Mouse (Mus musculus): Measurements from ENCODE around the gene Mad1l1. TPM values are rescaled to one million over a fixed set of nuclear protein-coding genes. Genes with fewer than 3 reads are reported as not detected.

The Mad1l1 gene
- polyA plus RNA-seq, 1 experiment from 2014 or later: 33.8 TPM

DNA sequence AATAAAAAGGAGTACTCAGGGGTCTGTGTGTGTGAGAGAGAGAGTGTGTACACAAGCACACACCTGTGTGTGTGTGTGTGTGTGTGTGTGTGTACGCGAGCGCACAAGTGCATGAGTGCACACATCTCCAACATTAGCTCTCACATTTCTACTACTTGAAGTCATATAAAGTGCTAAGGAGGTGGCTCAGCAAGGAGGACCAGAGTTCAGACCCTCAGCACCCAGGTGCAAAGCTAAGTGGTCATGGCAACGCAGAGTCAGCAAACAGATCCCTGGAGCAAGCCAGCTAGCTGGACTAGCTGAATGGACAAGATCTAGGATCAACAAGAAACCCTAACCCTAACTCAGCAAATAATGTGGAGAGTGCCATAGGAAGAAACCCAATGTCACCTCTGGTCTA is 139.0 kb downstream of the Mad1l1 start:
- WGBS: 96% methylated on average over 4 of the region's 4 CpGs
- Histone ChIP-seq H3K4me2 (replicated peaks) (no peak overlapping the region), H3K4me3 (no peak overlapping the region), H3K27ac (replicated peaks) (no peak overlapping the region), H3K9me3 (no peaks in the 10 kb centered on the region), H3K4me1 (peaks cover 6% of the 10 kb centered on the region; the same call in 1 of the 2 replicates), H3K36me3 (no peaks in the 10 kb centered on the region), H3K9ac (replicated peaks) (no peak overlapping the region), H3K27me3 (no peaks in the 10 kb centered on the region)
- ATAC-seq (replicated peaks): no peak

- no peaks in the 10 kb centered on the region for H3K27me3 ChIP-seq
- WGBS: 96% methylated on average over 5 of the region's 5 CpGs
- no peak for ATAC-seq (replicated peaks)
Observed at GRCm38 (mm10) chr5:140180016-140180415, 141.3 kb downstream of the Mad1l1 start.

GRCm38 (mm10) chr5:140178058-140178690 is 143.2 kb downstream of the Mad1l1 start:
- no peak overlapping the region for H3K4me2 ChIP-seq (replicated peaks)
- no peaks in the 10 kb centered on the region for H3K27me3 ChIP-seq
- H3K27ac ChIP-seq (replicated peaks): 0 out of 2 replicates have a peak overlapping the region, but pooled peaks have one; percentile 17
- ATAC-seq (replicated peaks): no peak
- H3K4me1 ChIP-seq: peaks cover 19% of the 10 kb centered on the region
- no peak overlapping the region for H3K9ac ChIP-seq (replicated peaks)
- 41% methylated on average over 10 of the region's 10 CpGs for WGBS
- no peak overlapping the region for H3K4me3 ChIP-seq
- H3K9me3 ChIP-seq: no peaks in the 10 kb centered on the region
- H3K36me3 ChIP-seq: no peaks in the 10 kb centered on the region

More at GRCm38 (mm10) chr5:140180016-140180415, 141.3 kb downstream of the Mad1l1 start:
- no peaks in the 10 kb centered on the region for H3K36me3 ChIP-seq
- H3K27ac ChIP-seq (replicated peaks): no peak overlapping the region
- H3K9ac ChIP-seq (replicated peaks): no peak overlapping the region
- no peaks in the 10 kb centered on the region for H3K9me3 ChIP-seq
- peaks cover 6% of the 10 kb centered on the region; the same call in 1 of the 2 replicates for H3K4me1 ChIP-seq
- no peak overlapping the region for H3K4me2 ChIP-seq (replicated peaks)
- H3K4me3 ChIP-seq: no peak overlapping the region

DNA sequence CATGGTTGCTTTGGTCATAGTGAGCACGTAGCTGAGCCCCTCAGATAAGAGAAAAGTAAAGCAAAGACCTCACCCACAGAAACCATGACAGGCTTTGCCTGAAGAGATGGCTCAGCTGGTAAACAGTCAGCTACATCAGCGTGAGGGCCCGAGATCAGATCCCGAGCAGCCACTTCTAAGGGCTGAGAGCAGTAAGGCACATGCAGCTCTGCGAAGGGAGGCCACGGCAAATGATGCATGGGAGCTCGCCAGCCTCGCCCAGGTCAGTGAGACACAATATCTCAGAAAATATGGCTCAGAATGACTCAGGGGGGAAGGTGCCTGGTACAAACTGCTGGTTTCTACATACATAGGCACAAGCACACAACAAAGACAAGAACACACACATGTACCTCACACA is 143.8 kb downstream of the Mad1l1 start:
- Histone ChIP-seq H3K27ac (replicated peaks) (no peak overlapping the region), H3K36me3 (no peaks in the 10 kb centered on the region), H3K4me3 (no peak overlapping the region), H3K4me2 (replicated peaks) (no peak overlapping the region), H3K9me3 (no peaks in the 10 kb centered on the region), H3K27me3 (no peaks in the 10 kb centered on the region), H3K9ac (replicated peaks) (no peak overlapping the region), H3K4me1 (peaks cover 19% of the 10 kb centered on the region)
- 82% methylated on average over 8 of the region's 8 CpGs for WGBS
- ATAC-seq (replicated peaks): no peak

GRCm38 (mm10) chr5:140176370-140176769 is 145.0 kb downstream of the Mad1l1 start:
- Histone ChIP-seq H3K4me1 (peaks cover 19% of the 10 kb centered on the region), H3K9ac (replicated peaks) (no peak overlapping the region), H3K9me3 (no peaks in the 10 kb centered on the region), H3K4me2 (replicated peaks) (no peak overlapping the region), H3K36me3 (no peaks in the 10 kb centered on the region), H3K27ac (replicated peaks) (no peak overlapping the region), H3K4me3 (no peak overlapping the region), H3K27me3 (no peaks in the 10 kb centered on the region)
- no peak for ATAC-seq (replicated peaks)
- WGBS: 71% methylated on average over 3 of the region's 3 CpGs

DNA sequence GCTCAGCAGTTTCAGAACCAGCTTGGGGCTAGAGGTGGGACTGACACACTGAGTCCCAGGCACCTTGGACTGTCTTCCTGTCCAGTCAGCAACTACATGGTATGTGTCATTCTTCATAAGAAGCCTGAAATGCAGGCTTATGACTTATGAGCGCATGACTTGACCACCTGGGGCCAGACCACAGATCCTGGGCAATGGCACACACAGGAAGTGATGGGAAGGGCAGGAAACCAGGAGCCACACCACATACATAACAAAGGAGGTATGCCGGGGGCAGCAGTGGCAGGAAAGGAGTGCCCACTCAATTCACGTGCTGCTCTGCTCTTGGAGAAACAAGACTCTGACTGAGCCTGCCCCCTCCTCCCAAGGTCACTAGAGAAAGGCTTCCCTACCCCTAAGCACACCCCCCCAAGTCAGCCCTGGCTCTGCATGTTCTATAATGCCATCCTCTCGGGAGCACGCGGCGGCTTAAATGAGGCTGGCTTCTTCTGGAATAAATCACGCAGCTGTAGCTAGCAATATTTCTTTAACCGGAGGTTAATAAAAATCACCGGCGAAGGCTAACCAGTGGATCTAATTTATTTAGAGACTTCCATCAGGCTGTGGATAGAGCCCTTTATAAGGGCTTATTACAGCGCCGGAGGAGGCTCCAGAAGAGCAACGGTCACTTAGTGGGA is 146.4 kb downstream of the Mad1l1 start:
- no peak for ATAC-seq (replicated peaks)
- no peak overlapping the region for H3K4me2 ChIP-seq (replicated peaks)
- H3K4me3 ChIP-seq: no peak overlapping the region
- WGBS: 78% methylated on average over 14 of the region's 14 CpGs
- peaks cover 19% of the 10 kb centered on the region for H3K4me1 ChIP-seq
- H3K27ac ChIP-seq (replicated peaks): no peak overlapping the region
- H3K27me3 ChIP-seq: no peaks in the 10 kb centered on the region
- H3K9ac ChIP-seq (replicated peaks): no peak overlapping the region
- H3K9me3 ChIP-seq: no peaks in the 10 kb centered on the region
- no peaks in the 10 kb centered on the region for H3K36me3 ChIP-seq

GRCm38 (mm10) chr5:140174066-140174465 is 147.3 kb downstream of the Mad1l1 start:
- Histone ChIP-seq H3K27ac (replicated peaks) (peak overlapping the region; percentile 19), H3K27me3 (no peaks in the 10 kb centered on the region), H3K4me2 (replicated peaks) (no peak overlapping the region), H3K36me3 (no peaks in the 10 kb centered on the region), H3K4me1 (peaks cover 19% of the 10 kb centered on the region), H3K9me3 (no peaks in the 10 kb centered on the region), H3K4me3 (no peak overlapping the region), H3K9ac (replicated peaks) (0 out of 2 replicates have a peak overlapping the region, but pooled peaks have one; percentile 8)
- ATAC-seq (replicated peaks): no peak
- WGBS: 9% methylated on average over 3 of the region's 3 CpGs

GRCm38 (mm10) chr5:140173181-140173580 is 148.2 kb downstream of the Mad1l1 start:
- H3K27ac ChIP-seq (replicated peaks): no peak overlapping the region
- H3K9ac ChIP-seq (replicated peaks): no peak overlapping the region
- H3K4me1 ChIP-seq: peaks cover 14% of the 10 kb centered on the region
- WGBS: 76% methylated on average over 4 of the region's 4 CpGs
- H3K36me3 ChIP-seq: no peaks in the 10 kb centered on the region
- H3K9me3 ChIP-seq: no peaks in the 10 kb centered on the region
- no peak for ATAC-seq (replicated peaks)
- H3K4me3 ChIP-seq: no peak overlapping the region
- no peak overlapping the region for H3K4me2 ChIP-seq (replicated peaks)
- no peaks in the 10 kb centered on the region for H3K27me3 ChIP-seq

DNA sequence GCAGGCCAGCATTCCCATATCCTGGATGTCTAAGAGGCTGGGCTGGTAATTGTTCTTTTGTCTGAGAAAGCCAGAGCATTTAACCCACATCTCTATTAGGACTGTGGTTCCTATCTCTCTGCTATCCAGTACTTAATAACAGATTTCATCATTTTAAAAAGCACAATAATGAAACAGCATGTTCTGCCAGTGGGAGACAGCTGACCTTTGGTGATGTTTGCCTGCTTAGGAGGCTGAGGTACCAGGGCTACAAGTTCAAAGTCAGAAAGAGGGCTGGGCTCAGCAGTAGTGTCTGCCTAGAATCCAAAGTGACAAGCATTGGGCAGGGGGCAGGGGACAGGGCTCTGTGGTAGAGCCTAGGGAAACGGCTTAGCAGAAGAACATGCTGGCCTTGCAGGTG is 149.6 kb downstream of the Mad1l1 start:
- H3K4me3 ChIP-seq: no peak overlapping the region
- WGBS: 53% methylated on average over 1 of the region's 1 CpGs
- H3K9me3 ChIP-seq: no peaks in the 10 kb centered on the region
- H3K9ac ChIP-seq (replicated peaks): no peak overlapping the region
- H3K4me1 ChIP-seq: peaks cover 13% of the 10 kb centered on the region
- no peaks in the 10 kb centered on the region for H3K36me3 ChIP-seq
- no peak overlapping the region for H3K4me2 ChIP-seq (replicated peaks)
- no peaks in the 10 kb centered on the region for H3K27me3 ChIP-seq
- no peak overlapping the region for H3K27ac ChIP-seq (replicated peaks)
- ATAC-seq (replicated peaks): no peak

GRCm38 (mm10) chr5:140167531-140167930 is 153.8 kb downstream of the Mad1l1 start:
- no peaks in the 10 kb centered on the region for H3K9me3 ChIP-seq
- H3K36me3 ChIP-seq: no peaks in the 10 kb centered on the region
- no peak overlapping the region for H3K27ac ChIP-seq (replicated peaks)
- no peaks in the 10 kb centered on the region for H3K27me3 ChIP-seq
- H3K9ac ChIP-seq (replicated peaks): no peak overlapping the region
- no peaks in the 10 kb centered on the region for H3K4me1 ChIP-seq
- H3K4me3 ChIP-seq: no peak overlapping the region
- no peak for ATAC-seq (replicated peaks)
- 93% methylated on average over 6 of the region's 6 CpGs for WGBS
- H3K4me2 ChIP-seq (replicated peaks): no peak overlapping the region

DNA sequence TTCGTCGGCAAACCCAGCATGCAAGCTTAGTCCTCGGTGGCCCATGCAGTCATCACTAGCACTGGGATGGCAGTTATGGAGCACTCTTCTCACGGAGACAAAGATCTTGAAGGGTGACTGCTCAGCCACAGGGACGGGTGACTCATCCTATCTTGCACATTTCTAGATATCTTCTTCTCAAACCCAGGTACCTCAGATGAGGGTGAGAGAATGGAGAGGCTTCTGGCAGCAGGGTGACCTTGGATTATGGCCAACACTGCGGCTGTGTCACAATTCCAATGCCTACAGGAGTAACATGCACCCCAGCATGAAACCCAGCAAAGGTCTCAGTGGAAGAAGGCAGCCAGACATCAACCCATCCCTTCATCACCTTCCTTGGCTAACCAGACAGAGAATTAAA is 154.3 kb downstream of the Mad1l1 start:
- Histone ChIP-seq H3K9me3 (no peaks in the 10 kb centered on the region), H3K36me3 (no peaks in the 10 kb centered on the region), H3K27me3 (no peaks in the 10 kb centered on the region), H3K4me3 (no peak overlapping the region), H3K27ac (replicated peaks) (no peak overlapping the region), H3K4me1 (no peaks in the 10 kb centered on the region), H3K4me2 (replicated peaks) (no peak overlapping the region), H3K9ac (replicated peaks) (no peak overlapping the region)
- WGBS: 94% methylated on average over 6 of the region's 6 CpGs
- no peak for ATAC-seq (replicated peaks)

- Histone ChIP-seq H3K9me3 (no peaks in the 10 kb centered on the region), H3K4me3 (no peak overlapping the region), H3K36me3 (no peaks in the 10 kb centered on the region), H3K27ac (replicated peaks) (no peak overlapping the region), H3K4me2 (replicated peaks) (no peak overlapping the region), H3K27me3 (no peaks in the 10 kb centered on the region), H3K4me1 (no peaks in the 10 kb centered on the region), H3K9ac (replicated peaks) (no peak overlapping the region)
- WGBS: 83% methylated on average over 6 of the region's 6 CpGs
- ATAC-seq (replicated peaks): no peak
Observed at GRCm38 (mm10) chr5:140163947-140164346, 157.4 kb downstream of the Mad1l1 start.

Measured in forebrain, embryonic 15.5 days (tissue).